Mouse (Mus musculus): ENCODE measurements around the gene Ptbp3.
A peak's percentile ranks its signal among the peaks of the same experiment; 100 is the strongest.

Gene Ptbp3

GRCm38 (mm10) chr4:59553576-59553975 lies 4.4 kb upstream of the Ptbp3 start:
- no peak for DNase-seq

DNA sequence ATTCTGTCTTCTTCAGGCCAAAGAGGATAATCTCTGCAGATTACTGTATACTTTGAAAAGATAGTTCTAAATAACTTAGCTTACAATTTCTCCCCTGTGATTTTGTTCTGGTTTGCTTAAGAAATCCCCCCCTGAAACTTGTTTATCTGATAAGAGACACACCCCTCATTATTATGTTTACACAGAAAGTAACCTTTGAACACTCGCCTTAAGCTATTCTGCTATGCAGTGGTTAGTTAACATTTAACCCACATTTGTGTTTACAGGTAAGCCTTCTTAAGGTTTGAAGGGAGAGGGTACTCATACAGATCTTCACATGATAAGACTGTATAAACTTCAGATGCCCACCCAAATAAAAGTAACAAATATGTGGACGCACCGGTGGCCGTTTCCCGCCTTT lies 3.7 kb upstream of the Ptbp3 start:
- DNase-seq = no peak

GRCm38 (mm10) chr4:59551901-59552300 lies 2.7 kb upstream of the Ptbp3 start:
- DNase-seq = no peak

- no peak for DNase-seq
These were observed 905 bp upstream of the Ptbp3 start for GRCm38 (mm10) chr4:59549977-59550560.

DNA sequence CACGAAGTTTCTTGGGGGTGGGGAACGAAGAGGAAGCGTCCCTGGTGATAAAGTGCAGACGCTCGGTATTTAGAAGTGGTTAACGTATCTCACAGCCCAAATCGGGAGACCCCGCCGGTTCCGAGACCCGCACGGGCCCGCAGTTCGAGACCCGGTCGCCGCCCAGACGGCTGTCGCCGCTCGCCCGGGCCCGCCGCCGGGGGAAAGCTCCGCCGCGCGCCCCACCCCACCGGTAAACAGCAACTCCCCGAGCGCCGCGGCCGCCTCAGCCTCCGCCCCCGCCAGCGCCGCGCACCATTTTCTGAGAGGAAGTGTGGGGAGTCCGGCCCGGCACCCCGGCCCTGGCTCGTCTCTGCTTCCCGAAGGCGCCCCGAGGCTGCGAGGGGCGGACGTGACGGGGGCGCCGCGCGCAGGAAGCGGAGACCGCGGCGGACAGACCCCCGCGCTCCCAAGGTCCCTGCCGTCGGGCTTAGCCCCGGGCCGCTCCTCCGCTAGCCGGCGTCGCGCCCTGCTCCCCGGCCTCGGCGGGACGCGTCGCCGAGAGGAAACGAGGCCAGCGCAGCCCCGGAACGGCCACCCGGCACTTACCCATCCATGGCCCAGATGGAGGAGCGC lies 497 bp downstream of the Ptbp3 start:
- DNase-seq = peak; percentile 83

- DNase-seq = no peak
These were observed 1.1 kb downstream of the Ptbp3 start for GRCm38 (mm10) chr4:59548011-59548559.

GRCm38 (mm10) chr4:59547136-59547889 lies 1.9 kb downstream of the Ptbp3 start:
- peak; percentile 16 for DNase-seq

GRCm38 (mm10) chr4:59546285-59547071 lies 2.7 kb downstream of the Ptbp3 start:
- no peak for DNase-seq

GRCm38 (mm10) chr4:59544654-59545053 lies 4.5 kb downstream of the Ptbp3 start:
- no peak for DNase-seq

DNA sequence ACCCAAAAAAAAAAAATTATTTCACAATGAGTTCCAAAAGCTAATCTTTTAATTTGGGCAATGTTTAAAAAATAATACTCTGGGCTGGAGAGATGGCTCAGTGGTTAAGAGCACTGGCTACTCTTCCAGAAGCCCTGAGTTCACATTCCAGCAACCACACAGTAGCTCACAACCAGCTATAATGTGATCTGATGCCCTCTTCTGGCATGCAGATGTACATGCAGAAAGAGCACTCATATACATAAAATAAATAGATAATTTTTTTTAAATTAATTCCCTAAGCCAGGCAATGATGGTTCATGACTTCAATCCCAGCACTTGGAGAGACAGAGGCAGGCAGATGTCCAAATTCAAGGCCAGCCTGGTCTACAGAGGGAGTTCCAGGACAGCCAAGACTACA lies 6.2 kb downstream of the Ptbp3 start:
- no peak for DNase-seq

- no peak for DNase-seq
These were observed 12.9 kb downstream of the Ptbp3 start for GRCm38 (mm10) chr4:59536281-59536680.

- no peak for DNase-seq
These were observed 13.5 kb downstream of the Ptbp3 start for GRCm38 (mm10) chr4:59535624-59536023.

- DNase-seq = no peak
These were observed 15.9 kb downstream of the Ptbp3 start for GRCm38 (mm10) chr4:59533268-59533667.

DNA sequence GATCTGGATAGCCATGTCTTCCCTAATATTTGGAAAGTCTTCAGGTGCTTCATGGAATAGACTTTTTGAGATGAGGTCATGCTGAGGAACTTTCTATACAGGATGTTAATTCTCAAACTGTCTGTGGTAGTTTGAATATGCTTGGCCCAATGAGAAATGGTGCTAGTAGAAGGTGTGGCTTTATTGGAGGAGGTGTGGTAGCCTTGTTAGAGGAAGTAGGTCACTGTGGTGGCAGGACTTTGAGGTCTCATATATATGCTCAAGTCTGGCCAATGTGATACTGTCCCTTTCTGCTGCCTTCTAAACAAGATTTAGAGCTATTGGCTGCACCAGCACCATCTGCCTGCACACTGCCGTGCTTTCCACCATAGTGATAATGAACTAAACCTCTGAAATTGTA lies 18.0 kb downstream of the Ptbp3 start:
- DNase-seq = no peak

- DNase-seq = no peak
These were observed 21.7 kb downstream of the Ptbp3 start for GRCm38 (mm10) chr4:59527470-59527869.

- DNase-seq = no peak
These were observed 22.4 kb downstream of the Ptbp3 start for GRCm38 (mm10) chr4:59526728-59527127.

GRCm38 (mm10) chr4:59524875-59525274 lies 24.3 kb downstream of the Ptbp3 start:
- no peak for DNase-seq

GRCm38 (mm10) chr4:59510321-59510720 lies 38.8 kb downstream of the Ptbp3 start:
- no peak for DNase-seq

- DNase-seq = no peak
These were observed 39.6 kb downstream of the Ptbp3 start for GRCm38 (mm10) chr4:59509558-59509957.

DNA sequence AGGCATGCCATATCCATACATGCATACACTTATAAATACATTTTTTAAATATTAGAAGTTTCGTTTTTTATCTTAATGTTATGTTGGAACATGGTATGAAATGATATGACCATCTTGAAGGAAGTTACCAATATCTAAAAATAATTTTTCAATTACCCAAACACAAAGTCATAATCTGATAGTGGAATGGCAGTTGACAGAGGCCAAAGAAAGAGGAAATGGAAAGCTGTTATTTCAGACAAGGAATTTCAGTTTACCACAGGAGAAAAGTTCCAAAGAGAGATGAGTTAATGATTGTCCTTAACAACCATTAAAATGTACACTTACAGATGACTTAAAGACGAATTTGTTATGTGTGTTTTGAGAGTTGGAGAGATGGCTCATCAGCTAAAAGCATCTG lies 41.4 kb downstream of the Ptbp3 start:
- no peak for DNase-seq

- DNase-seq = no peak
These were observed 42.5 kb downstream of the Ptbp3 start for GRCm38 (mm10) chr4:59506704-59507103.

DNA sequence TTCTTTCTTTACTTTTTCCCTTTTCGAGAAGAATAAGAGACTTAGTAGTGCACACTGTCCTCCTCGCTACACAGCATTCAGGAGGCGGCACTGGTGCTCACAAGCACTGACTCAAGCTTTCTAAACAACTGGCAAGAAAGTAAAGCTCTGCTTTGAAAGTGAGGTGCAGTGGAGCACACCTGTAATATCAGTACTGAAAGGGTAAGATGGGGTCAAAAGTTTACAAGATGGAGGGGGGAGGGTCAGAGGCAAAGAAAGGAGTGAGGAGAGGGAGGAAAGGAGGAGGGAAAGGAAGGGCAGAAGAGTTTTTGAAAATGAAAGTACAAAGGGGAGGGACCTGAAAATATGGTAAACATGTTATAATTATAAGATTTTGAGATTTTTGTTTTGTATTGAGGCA lies 43.7 kb downstream of the Ptbp3 start:
- DNase-seq = no peak

DNA sequence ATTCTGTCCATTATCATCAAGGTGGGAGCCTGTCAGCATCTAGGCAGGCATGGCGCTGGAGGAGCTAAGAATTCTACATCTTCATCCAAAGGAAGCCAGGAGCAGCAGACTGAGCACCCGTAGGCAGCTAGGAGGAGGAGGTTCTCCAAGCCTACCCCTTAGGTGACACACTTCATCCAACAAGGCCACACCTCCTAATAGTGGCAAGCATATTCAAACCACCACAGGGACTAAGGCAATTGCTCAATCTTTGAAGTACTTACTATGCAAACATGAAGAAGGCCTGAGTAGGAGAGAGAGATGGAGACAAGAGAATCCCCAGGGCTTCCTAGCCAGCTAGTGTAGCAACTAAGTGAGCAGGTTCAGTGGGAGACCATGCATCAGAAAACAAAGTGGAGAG lies 58.1 kb downstream of the Ptbp3 start:
- no peak for DNase-seq

All from lung, postnatal 10 days (tissue).